Mouse (Mus musculus): Measurements from ENCODE around the gene Tmbim4. TPM values are rescaled to one million over a fixed set of nuclear protein-coding genes. Genes with fewer than 3 reads are reported as not detected.

Gene Tmbim4
- total and polyA plus RNA-seq, 3 experiments, result 65.2 to 92.5 (median 74.0) TPM

GRCm38 (mm10) chr10:120164931-120165792 is 36.2 kb upstream of the Tmbim4 start:
- Histone ChIP-seq H3K36me3 (replicated peaks) (peaks cover 42% of the 10 kb centered on the region), H3K4me3 (ENCODE audit: low read depth, low read length) (no peak overlapping the region), H3K9me3 (replicated peaks) (no peaks in the 10 kb centered on the region), H3K27me3 (ENCODE audit: insufficient read depth, low read length) (no peaks in the 10 kb centered on the region), H3K4me1 (ENCODE audit: insufficient read depth, low read depth, low read length) (peaks cover 68% of the 10 kb centered on the region)
- TF ChIP-seq GATA1 (IDR thresholded peaks at IDR 0.05; ENCODE audit: borderline replicate concordance, low read length) (no peak), CTCF (IDR thresholded peaks at IDR 0.05; ENCODE audit: low read depth, low read length) (no peak), TAL1 (conservative IDR thresholded peaks at IDR 0.05; ENCODE audit: low read depth, low read length) (no peak)
- no peak for DNase-seq (ENCODE audit: low spot score)
- no peak for ATAC-seq (ENCODE audit: extremely low read depth, insufficient number of reproducible peaks, low FRiP score, poor library complexity, severe bottlenecking)

GRCm38 (mm10) chr10:120165793-120166503 is 35.4 kb upstream of the Tmbim4 start:
- Histone ChIP-seq H3K9me3 (replicated peaks) (no peaks in the 10 kb centered on the region), H3K4me1 (ENCODE audit: insufficient read depth, low read depth, low read length) (peaks cover 66% of the 10 kb centered on the region), H3K4me3 (ENCODE audit: low read depth, low read length) (no peak overlapping the region), H3K36me3 (replicated peaks) (peaks cover 42% of the 10 kb centered on the region), H3K27me3 (ENCODE audit: insufficient read depth, low read length) (no peaks in the 10 kb centered on the region)
- ATAC-seq (ENCODE audit: extremely low read depth, insufficient number of reproducible peaks, low FRiP score, poor library complexity, severe bottlenecking), result no peak
- TF ChIP-seq GATA1 (IDR thresholded peaks at IDR 0.05; ENCODE audit: borderline replicate concordance, low read length) (no peak), CTCF (IDR thresholded peaks at IDR 0.05; ENCODE audit: low read depth, low read length) (no peak), TAL1 (conservative IDR thresholded peaks at IDR 0.05; ENCODE audit: low read depth, low read length) (no peak), GATA2 (IDR thresholded peaks at IDR 0.05; ENCODE audit: borderline replicate concordance, low read depth, low read length) (no peak), POLR2AphosphoS5 (IDR thresholded peaks at IDR 0.05; ENCODE audit: insufficient replicate concordance, low read depth, low read length) (no peak)
- no peak for DNase-seq (ENCODE audit: low spot score)

- Histone ChIP-seq H3K4me3 (ENCODE audit: low read depth, low read length) (no peak overlapping the region; the same call in 1 of the 2 replicates), H3K36me3 (replicated peaks) (peaks cover 48% of the 10 kb centered on the region), H3K4me1 (ENCODE audit: insufficient read depth, low read depth, low read length) (peaks cover 64% of the 10 kb centered on the region), H3K27me3 (ENCODE audit: insufficient read depth, low read length) (no peaks in the 10 kb centered on the region), H3K9me3 (replicated peaks) (peaks cover 3% of the 10 kb centered on the region; the same call in 1 of the 2 replicates)
- ATAC-seq (ENCODE audit: extremely low read depth, insufficient number of reproducible peaks, low FRiP score, poor library complexity, severe bottlenecking), result peak; percentile 98
- TF ChIP-seq GATA2 (IDR thresholded peaks at IDR 0.05; ENCODE audit: borderline replicate concordance, low read depth, low read length), result no peak
- TF ChIP-seq GATA1 (IDR thresholded peaks at IDR 0.05; ENCODE audit: borderline replicate concordance, low read length), result no peak
- no peak for TF ChIP-seq POLR2AphosphoS5 (IDR thresholded peaks at IDR 0.05; ENCODE audit: insufficient replicate concordance, low read depth, low read length)
- no peak for TF ChIP-seq CTCF (IDR thresholded peaks at IDR 0.05; ENCODE audit: low read depth, low read length)
- peak; percentile 96 for TF ChIP-seq TAL1 (conservative IDR thresholded peaks at IDR 0.05; ENCODE audit: low read depth, low read length)
- DNase-seq (ENCODE audit: low spot score), result peak; percentile 53
Measured at GRCm38 (mm10) chr10:120168070-120168469, 33.3 kb upstream of the Tmbim4 start.

- ATAC-seq (ENCODE audit: extremely low read depth, insufficient number of reproducible peaks, low FRiP score, poor library complexity, severe bottlenecking) (no peak), DNase-seq (ENCODE audit: low spot score) (peak; percentile 19)
- Histone ChIP-seq H3K4me1 (ENCODE audit: insufficient read depth, low read depth, low read length) (peaks cover 61% of the 10 kb centered on the region), H3K9me3 (replicated peaks) (peaks cover 3% of the 10 kb centered on the region; the same call in 1 of the 2 replicates), H3K4me3 (ENCODE audit: low read depth, low read length) (peak overlapping the region; percentile 41; the same call in 1 of the 2 replicates), H3K36me3 (replicated peaks) (peaks cover 46% of the 10 kb centered on the region), H3K27me3 (ENCODE audit: insufficient read depth, low read length) (no peaks in the 10 kb centered on the region)
- TF ChIP-seq CTCF (IDR thresholded peaks at IDR 0.05; ENCODE audit: low read depth, low read length) (no peak), POLR2AphosphoS5 (IDR thresholded peaks at IDR 0.05; ENCODE audit: insufficient replicate concordance, low read depth, low read length) (no peak), GATA1 (IDR thresholded peaks at IDR 0.05; ENCODE audit: borderline replicate concordance, low read length) (no peak), TAL1 (conservative IDR thresholded peaks at IDR 0.05; ENCODE audit: low read depth, low read length) (no peak; the same call in 1 of the 2 replicates), GATA2 (IDR thresholded peaks at IDR 0.05; ENCODE audit: borderline replicate concordance, low read depth, low read length) (no peak)
Measured at GRCm38 (mm10) chr10:120169064-120169463, 32.3 kb upstream of the Tmbim4 start.

- Histone ChIP-seq H3K9me3 (replicated peaks) (peaks cover 3% of the 10 kb centered on the region; the same call in 1 of the 2 replicates), H3K4me1 (ENCODE audit: insufficient read depth, low read depth, low read length) (peaks cover 58% of the 10 kb centered on the region), H3K27me3 (ENCODE audit: insufficient read depth, low read length) (no peaks in the 10 kb centered on the region), H3K36me3 (replicated peaks) (peaks cover 45% of the 10 kb centered on the region), H3K4me3 (ENCODE audit: low read depth, low read length) (no peak overlapping the region)
- ATAC-seq (ENCODE audit: extremely low read depth, insufficient number of reproducible peaks, low FRiP score, poor library complexity, severe bottlenecking), result no peak
- no peak for DNase-seq (ENCODE audit: low spot score)
- TF ChIP-seq TAL1 (conservative IDR thresholded peaks at IDR 0.05; ENCODE audit: low read depth, low read length) (no peak), POLR2AphosphoS5 (IDR thresholded peaks at IDR 0.05; ENCODE audit: insufficient replicate concordance, low read depth, low read length) (no peak), GATA2 (IDR thresholded peaks at IDR 0.05; ENCODE audit: borderline replicate concordance, low read depth, low read length) (no peak), CTCF (IDR thresholded peaks at IDR 0.05; ENCODE audit: low read depth, low read length) (no peak), GATA1 (IDR thresholded peaks at IDR 0.05; ENCODE audit: borderline replicate concordance, low read length) (no peak)
Measured at GRCm38 (mm10) chr10:120169841-120170240, 31.5 kb upstream of the Tmbim4 start.

- Histone ChIP-seq H3K4me1 (ENCODE audit: insufficient read depth, low read depth, low read length) (peaks cover 54% of the 10 kb centered on the region), H3K27me3 (ENCODE audit: insufficient read depth, low read length) (no peaks in the 10 kb centered on the region), H3K9me3 (replicated peaks) (peaks cover 3% of the 10 kb centered on the region; the same call in 1 of the 2 replicates), H3K4me3 (ENCODE audit: low read depth, low read length) (no peak overlapping the region), H3K36me3 (replicated peaks) (peaks cover 42% of the 10 kb centered on the region)
- DNase-seq (ENCODE audit: low spot score), result no peak
- no peak for ATAC-seq (ENCODE audit: extremely low read depth, insufficient number of reproducible peaks, low FRiP score, poor library complexity, severe bottlenecking)
- no peak for TF ChIP-seq TAL1 (conservative IDR thresholded peaks at IDR 0.05; ENCODE audit: low read depth, low read length)
Measured at GRCm38 (mm10) chr10:120170277-120170676, 31.1 kb upstream of the Tmbim4 start.

Measured in G1E (cell line).